Mouse (Mus musculus) midbrain, embryonic 15.5 days (tissue): ENCODE data around the gene Carmil1. TPM values are rescaled to one million over a fixed set of nuclear protein-coding genes. Genes with fewer than 3 reads are reported as not detected.
"Not testable (repeated sequence)": the region's sequence is repeated elsewhere in the genome, so short reads cannot be mapped to it uniquely, and the experiment has no call there.

Source experiments
- ATAC-seq: fragments of 200-750 bp; cut with Nextera tagmentation; replicated peaks from 2 replicates; pipeline ENCODE4 v1.8.0; 2017; ENCODE audit warnings: moderate TSS enrichment
- H3K27ac ChIP-seq: fragments of 300-500 bp; sonication (generic); 2 replicates; pipeline ENCODE4 v1.5.1; 2015; ENCODE audit warnings: mild to moderate bottlenecking, inconsistent platforms
- H3K27me3 ChIP-seq: fragments of 300-500 bp; sonication (generic); replicated peaks from 2 replicates; pipeline ENCODE4 v1.6.1; 2015; ENCODE audit warnings: inconsistent platforms
- H3K36me3 ChIP-seq: fragments of 300-500 bp; sonication (generic); replicated peaks from 2 replicates; pipeline ENCODE4 v1.6.1; 2015; ENCODE audit warnings: inconsistent platforms
- H3K4me1 ChIP-seq: fragments of 300-500 bp; sonication (generic); 2 replicates; pipeline ENCODE4 v1.6.1; 2015; ENCODE audit warnings: inconsistent platforms
- H3K4me2 ChIP-seq: fragments of 300-500 bp; sonication (generic); 2 replicates; pipeline ENCODE4 v1.6.1; 2015; ENCODE audit warnings: inconsistent platforms, mild to moderate bottlenecking, moderate library complexity
- H3K4me3 ChIP-seq: fragments of 300-500 bp; sonication (generic); 2 replicates; pipeline ENCODE4 v1.5.1; 2015; ENCODE audit warnings: mild to moderate bottlenecking, inconsistent platforms
- H3K9ac ChIP-seq: fragments of 300-500 bp; sonication (generic); 2 replicates; pipeline ENCODE4 v1.6.1; 2015; ENCODE audit warnings: mild to moderate bottlenecking, inconsistent platforms
- H3K9me3 ChIP-seq: fragments of 300-500 bp; sonication (generic); 2 replicates; pipeline ENCODE4 v1.6.1; 2016; ENCODE audit warnings: inconsistent platforms
- WGBS: fragments of 180-500 bp; shearing (Covaris S2); methylation state at CpG from one replicate; pipeline ENCODE4 v1.1.7; 2015; ENCODE audit warnings: mixed read lengths; 5-methylcytosine and 5-hydroxymethylcytosine counted together
- polyA plus RNA-seq: library from polyadenylated mRNA; unstranded; fragments of >200 nt; fragmentation: Nextera tagmentation; extraction: Ambion mirVana; gene quantifications from 2 replicates; pipeline ENCODE4 v1.2.1, GENCODE M21; 2015

The Carmil1 gene
- polyA plus RNA-seq, 1 experiment from 2014 or later = 41.3 TPM

DNA sequence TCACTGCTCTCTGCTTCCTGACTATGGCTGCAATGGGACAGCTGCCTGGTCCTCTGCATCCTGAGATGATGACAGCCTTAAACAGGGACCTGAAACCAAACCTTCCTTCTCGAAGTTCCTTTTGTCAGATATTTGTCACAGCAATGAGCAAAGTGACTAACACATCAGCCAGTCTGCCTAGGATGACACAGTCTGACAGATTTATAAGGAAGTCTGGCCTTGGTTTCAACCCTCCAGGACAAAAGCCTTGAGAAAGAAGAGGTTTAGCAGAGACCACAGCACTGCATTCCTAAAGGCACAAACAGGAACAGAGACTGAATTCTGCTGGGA is 175.3 kb downstream of the Carmil1 start:
- Histone ChIP-seq H3K4me1 (peaks cover 11% of the 10 kb centered on the region), H3K4me3 (no peak overlapping the region), H3K9ac (no peak overlapping the region), H3K9me3 (no peaks in the 10 kb centered on the region), H3K4me2 (no peak overlapping the region), H3K27me3 (no peaks in the 10 kb centered on the region), H3K27ac (0 out of 2 replicates have a peak overlapping the region, but pooled peaks have one; percentile 11), H3K36me3 (no peaks in the 10 kb centered on the region)
- WGBS = 59% methylated on average over 1 of the region's 1 CpGs
- ATAC-seq = no peak

DNA sequence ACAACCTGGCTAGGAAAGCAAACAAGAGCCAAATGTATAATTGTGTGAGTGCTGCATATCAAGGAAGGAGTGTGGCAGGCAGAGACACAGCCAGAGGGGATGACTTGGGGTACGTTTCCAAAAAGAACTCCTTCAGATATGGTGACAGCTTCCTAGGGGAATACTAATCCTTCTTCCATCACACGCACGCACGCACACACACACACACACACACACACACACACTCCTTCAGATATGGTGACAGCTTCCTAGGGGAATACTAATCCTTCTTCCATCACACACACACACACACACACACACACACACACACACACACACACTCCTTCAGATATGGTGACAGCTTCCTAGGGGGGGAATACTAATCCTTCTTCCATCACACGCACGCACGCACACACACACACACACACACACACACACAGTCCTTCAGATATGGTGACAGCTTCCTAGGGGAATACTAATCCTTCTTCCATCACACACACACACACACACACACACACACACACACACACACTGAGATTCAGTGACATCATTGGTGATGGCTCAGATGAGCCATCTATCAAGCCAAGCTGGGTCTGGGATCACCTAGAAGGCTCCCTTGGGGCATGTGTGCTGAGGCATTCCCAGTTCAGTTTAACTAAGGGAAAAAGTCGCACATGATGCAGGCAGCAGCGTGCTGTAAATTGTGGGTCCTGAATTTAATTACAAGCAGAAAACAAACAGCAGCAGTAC is 175.8 kb downstream of the Carmil1 start:
- not testable (repeated sequence) for H3K27ac ChIP-seq

DNA sequence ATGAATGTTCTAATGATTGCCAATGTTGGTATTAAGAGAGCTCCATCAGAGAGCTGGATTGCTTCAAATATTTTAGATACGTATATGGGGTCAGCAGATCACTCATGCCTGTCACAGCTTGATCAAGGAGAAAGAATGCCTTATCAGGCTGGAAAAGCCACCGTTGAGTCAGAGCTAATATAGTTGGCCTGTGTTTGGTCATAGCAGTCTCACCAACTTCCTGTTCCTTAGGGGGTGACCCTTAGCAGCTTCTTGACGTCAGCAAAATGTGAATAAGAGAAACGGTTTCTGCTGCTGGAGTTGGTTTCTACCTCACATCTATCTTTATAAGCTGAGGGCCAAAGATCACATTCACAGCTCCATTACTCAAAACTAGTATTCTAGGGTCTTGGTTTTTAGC is 176.6 kb downstream of the Carmil1 start:
- Histone ChIP-seq H3K4me2 (no peak overlapping the region), H3K4me3 (no peak overlapping the region), H3K27ac (no peak overlapping the region), H3K36me3 (no peaks in the 10 kb centered on the region), H3K27me3 (no peaks in the 10 kb centered on the region), H3K4me1 (peaks cover 11% of the 10 kb centered on the region), H3K9me3 (no peaks in the 10 kb centered on the region), H3K9ac (no peak overlapping the region)
- no peak for ATAC-seq
- 82% methylated on average over 4 of the region's 4 CpGs for WGBS

More for the DNA sequence above, 175.8 kb downstream of the Carmil1 start:
- H3K4me3 ChIP-seq, H3K27me3 ChIP-seq, H3K9me3 ChIP-seq, H3K9ac ChIP-seq, H3K4me2 ChIP-seq, H3K36me3 ChIP-seq: not testable (repeated sequence)
- 52% methylated on average over 9 of the region's 9 CpGs for WGBS
- H3K4me1 ChIP-seq = peaks cover 11% of the 10 kb centered on the region
- ATAC-seq = peak; percentile 46

DNA sequence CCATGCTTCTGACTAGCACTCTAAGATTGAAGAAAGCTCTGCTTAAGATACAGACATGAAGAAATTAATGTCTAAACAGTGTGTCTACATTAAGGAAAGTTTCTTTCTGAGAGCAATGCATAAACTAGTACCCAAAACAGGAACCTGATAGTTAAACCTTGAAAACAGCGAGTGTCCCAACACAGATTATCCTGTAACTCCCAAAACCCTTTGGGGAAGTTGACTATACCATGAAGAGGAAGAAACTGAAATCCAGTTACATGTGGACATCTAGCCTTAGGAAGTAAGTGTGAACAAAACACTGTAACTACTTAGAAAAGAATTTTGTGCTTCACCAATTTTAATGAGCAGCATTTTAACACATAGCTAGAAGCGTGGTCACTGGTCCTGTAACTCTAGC is 177.4 kb downstream of the Carmil1 start:
- Histone ChIP-seq H3K27me3 (no peaks in the 10 kb centered on the region), H3K4me1 (peaks cover 11% of the 10 kb centered on the region), H3K36me3 (no peaks in the 10 kb centered on the region), H3K4me3 (no peak overlapping the region), H3K4me2 (no peak overlapping the region), H3K9me3 (no peaks in the 10 kb centered on the region), H3K27ac (no peak overlapping the region), H3K9ac (no peak overlapping the region)
- no peak for ATAC-seq
- WGBS = 98% methylated on average over 2 of the region's 2 CpGs

DNA sequence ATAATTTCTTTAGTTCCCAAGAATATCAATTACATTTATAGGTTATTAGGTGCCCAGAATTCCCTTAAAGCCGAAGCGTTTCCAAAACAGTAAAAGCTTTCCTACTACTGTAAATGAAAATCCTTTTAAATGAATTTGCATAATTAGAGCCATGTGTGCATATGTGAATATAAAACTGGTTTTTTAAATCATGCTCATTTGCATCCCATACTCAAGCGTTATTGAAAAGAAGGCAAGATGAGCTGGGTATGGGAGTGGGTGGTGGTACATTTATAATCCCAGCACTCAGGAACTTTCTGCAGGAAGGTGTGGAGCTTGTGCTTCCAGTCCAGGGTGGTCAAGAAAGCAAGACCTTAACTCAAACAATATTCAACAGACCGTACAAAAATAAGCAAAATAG is 178.3 kb downstream of the Carmil1 start:
- peaks cover 11% of the 10 kb centered on the region for H3K4me1 ChIP-seq
- no peaks in the 10 kb centered on the region for H3K36me3 ChIP-seq
- no peak overlapping the region for H3K4me3 ChIP-seq
- H3K4me2 ChIP-seq = no peak overlapping the region
- no peak for ATAC-seq
- H3K9me3 ChIP-seq = no peaks in the 10 kb centered on the region
- H3K27ac ChIP-seq = no peak overlapping the region
- 72% methylated on average over 4 of the region's 4 CpGs for WGBS
- no peaks in the 10 kb centered on the region for H3K27me3 ChIP-seq
- H3K9ac ChIP-seq = no peak overlapping the region

DNA sequence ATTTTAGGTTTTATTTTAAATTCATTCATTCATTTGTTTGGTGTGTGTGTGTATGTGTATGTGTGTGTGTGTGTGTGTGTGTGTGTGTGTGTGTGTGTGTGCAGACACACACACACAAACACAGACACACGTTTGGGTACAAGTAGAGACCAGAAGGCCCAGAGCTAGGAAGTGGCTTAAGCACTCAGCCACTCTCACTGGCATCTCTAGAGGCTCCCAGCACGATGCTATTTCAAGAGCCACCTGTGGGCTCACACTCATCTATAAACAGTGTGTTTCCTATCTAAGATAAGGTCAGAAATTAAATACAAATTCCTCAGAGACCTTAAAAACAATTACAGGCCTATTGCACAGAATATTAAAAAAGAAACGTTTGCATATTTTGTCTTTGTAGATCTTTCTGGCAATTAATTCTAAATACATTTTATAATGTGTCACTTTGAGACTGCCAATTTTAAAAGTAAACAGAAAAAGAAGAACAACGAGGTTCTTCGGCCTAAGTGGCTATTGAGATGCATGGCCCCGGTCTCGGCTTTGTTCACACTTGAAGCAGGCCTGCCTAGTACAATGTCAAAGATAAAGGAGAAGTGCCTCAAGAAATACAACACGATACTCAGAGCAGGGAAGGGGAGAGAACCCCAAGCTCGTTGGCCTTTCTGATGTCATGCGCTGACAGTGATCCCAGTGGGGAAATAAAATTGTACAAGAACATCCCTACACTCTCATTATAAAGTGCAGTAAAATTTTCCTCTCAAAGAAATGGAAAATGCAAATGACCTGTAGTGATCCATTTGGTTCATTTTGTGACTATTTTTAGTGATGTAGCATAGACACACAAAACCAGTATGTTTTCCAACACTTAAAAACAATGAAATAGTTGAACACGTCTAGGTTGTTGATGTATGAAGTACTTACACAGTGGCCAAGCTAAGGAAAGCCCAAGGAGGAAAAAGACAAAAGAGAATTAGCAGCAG is 179.2 kb downstream of the Carmil1 start:
- ATAC-seq = peak; percentile 65; the same call in 1 of the 2 replicates
- Histone ChIP-seq H3K27me3 (no peaks in the 10 kb centered on the region), H3K9ac (no peak overlapping the region), H3K27ac (no peak overlapping the region), H3K4me2 (no peak overlapping the region), H3K9me3 (no peaks in the 10 kb centered on the region), H3K4me1 (peaks cover 11% of the 10 kb centered on the region), H3K4me3 (no peak overlapping the region), H3K36me3 (no peaks in the 10 kb centered on the region)
- 51% methylated on average over 11 of the region's 11 CpGs for WGBS

DNA sequence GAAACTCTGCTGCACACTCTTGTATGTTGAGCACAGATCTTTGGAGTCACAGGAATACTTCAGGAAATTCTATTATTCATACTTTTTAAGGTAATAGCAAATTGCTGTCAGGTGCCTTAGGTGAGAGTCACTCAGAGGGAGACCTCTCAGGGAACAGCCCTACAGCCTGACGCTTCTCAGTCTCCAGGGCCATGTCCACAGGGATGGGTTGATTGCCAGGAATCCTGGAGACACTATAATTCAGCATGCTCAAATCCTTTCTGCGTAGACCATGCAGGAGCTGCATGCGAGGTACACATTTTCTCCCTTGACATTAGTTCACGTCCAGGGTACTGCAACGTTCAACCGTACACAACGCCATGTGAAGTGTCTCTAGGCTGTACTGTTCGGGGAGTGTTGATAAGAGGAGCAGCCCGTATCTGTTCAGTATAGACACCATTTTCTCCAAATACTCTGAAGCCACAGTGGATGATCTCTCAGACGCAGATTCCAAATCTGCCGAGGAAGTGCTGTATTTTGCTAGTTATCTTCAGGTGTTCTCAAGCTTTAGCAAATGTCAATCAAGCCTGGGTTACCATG is 180.0 kb downstream of the Carmil1 start:
- WGBS = 80% methylated on average over 11 of the region's 11 CpGs
- Histone ChIP-seq H3K27ac (no peak overlapping the region), H3K4me2 (no peak overlapping the region), H3K27me3 (no peaks in the 10 kb centered on the region), H3K9ac (no peak overlapping the region), H3K4me1 (peaks cover 7% of the 10 kb centered on the region), H3K9me3 (no peaks in the 10 kb centered on the region), H3K36me3 (no peaks in the 10 kb centered on the region), H3K4me3 (no peak overlapping the region)
- ATAC-seq = 0 out of 2 replicates have a peak, but pooled peaks have one; percentile 55

DNA sequence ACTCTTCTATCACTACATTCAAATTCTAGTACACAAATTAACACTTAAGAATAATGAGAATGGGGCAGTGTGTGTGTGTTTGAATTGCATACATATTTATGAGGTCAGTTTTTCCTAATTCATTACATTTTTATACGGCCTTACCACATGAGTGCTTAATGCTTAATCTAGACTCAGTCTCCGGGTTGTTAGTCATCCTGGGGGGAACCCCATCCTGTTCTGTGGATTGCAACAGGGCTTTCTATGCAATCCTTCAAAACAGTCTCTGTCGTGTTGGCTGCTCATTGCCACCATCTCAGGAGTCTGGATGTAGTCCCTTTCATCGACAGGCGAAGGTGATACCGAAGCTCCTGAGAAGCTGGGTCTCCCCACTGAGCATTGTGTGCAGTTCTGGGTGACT is 184.0 kb downstream of the Carmil1 start:
- Histone ChIP-seq H3K27me3 (no peaks in the 10 kb centered on the region), H3K27ac (no peak overlapping the region), H3K4me3 (no peak overlapping the region), H3K4me1 (peaks cover 5% of the 10 kb centered on the region), H3K36me3 (no peaks in the 10 kb centered on the region), H3K4me2 (no peak overlapping the region), H3K9ac (no peak overlapping the region), H3K9me3 (no peaks in the 10 kb centered on the region)
- 69% methylated on average over 6 of the region's 6 CpGs for WGBS
- ATAC-seq = no peak

DNA sequence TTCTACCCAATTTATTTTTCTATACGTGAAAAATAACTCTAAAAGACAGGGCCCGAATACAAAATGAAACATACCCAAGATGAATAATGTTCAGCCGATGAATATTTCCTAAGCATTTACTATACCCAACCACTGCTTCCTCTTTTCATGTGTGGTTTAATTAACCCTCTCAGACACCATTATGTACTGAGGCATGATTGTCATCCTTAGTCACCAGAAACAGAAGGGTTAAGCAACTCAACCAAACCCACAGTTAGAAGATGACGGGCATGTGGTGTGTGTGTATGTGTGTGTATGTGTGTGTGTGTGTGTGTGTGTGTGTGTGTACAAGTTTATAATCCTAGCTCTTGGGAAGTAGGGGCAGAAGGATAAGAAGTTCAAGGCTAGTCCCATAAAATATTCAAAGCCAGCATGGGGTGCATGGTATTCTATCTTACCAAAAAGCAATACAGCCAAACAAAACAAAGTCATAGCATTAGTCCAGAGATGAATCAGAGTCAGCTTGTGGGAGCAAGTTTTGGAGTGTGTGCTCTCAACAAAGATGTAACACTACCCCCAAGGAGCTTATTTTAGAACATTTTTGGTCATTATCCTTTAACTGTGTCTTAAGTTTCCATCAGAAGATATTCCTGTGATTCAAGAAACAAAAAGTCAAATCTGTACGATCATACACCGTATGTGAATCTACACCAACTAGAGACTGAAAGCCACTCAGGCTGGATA is 185.6 kb downstream of the Carmil1 start:
- no peaks in the 10 kb centered on the region for H3K36me3 ChIP-seq
- H3K27me3 ChIP-seq = no peaks in the 10 kb centered on the region
- WGBS = 90% methylated on average over 6 of the region's 6 CpGs
- H3K27ac ChIP-seq = no peak overlapping the region
- H3K4me2 ChIP-seq = no peak overlapping the region
- no peaks in the 10 kb centered on the region for H3K4me1 ChIP-seq
- no peak overlapping the region for H3K4me3 ChIP-seq
- H3K9me3 ChIP-seq = no peaks in the 10 kb centered on the region
- H3K9ac ChIP-seq = no peak overlapping the region
- no peak for ATAC-seq

DNA sequence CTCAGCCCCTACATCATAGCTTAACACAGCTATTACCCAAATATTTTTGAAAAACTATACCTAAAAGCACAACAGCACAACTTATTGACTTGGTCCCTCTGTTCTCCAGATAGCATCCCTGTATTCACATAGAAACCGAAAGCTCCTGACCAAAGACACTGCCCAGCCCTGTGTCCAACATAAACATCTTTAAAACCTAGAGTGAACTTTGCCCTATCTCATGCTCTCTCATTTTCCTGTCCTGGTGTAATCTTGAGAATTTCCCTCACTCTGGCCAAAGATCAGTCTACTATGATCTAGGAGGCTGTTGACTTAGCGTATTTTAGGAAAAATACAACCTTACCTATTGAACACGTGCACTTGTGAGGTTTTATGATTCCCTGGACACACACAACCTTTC is 187.5 kb downstream of the Carmil1 start:
- Histone ChIP-seq H3K36me3 (no peaks in the 10 kb centered on the region), H3K9me3 (no peaks in the 10 kb centered on the region), H3K4me1 (no peaks in the 10 kb centered on the region), H3K4me3 (no peak overlapping the region), H3K4me2 (no peak overlapping the region), H3K27me3 (no peaks in the 10 kb centered on the region), H3K27ac (no peak overlapping the region), H3K9ac (no peak overlapping the region)
- no peak for ATAC-seq
- 96% methylated on average over 3 of the region's 3 CpGs for WGBS

DNA sequence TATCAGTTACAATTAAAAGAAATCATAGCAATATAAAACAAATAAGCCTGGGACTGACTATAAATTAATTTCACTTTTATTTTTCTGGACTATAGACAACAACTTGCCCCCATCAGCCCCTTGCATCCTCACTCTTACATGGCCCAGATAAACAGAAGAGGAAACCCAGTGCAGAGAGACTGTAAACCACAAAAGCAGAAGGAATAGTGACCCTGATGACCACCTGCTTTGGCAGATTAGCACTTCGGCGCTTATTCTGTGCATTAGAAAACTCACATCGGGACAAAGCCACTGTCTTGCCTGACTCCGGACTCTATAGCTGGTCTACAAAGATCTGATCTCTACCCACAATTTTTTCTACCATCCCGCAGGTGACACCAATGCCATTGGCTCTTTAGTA is 188.5 kb downstream of the Carmil1 start:
- Histone ChIP-seq H3K4me3 (no peak overlapping the region), H3K27ac (no peak overlapping the region), H3K4me2 (no peak overlapping the region), H3K36me3 (no peaks in the 10 kb centered on the region; the same call in 1 of the 2 replicates), H3K27me3 (no peaks in the 10 kb centered on the region), H3K4me1 (no peaks in the 10 kb centered on the region), H3K9ac (no peak overlapping the region), H3K9me3 (no peaks in the 10 kb centered on the region)
- WGBS = 85% methylated on average over 5 of the region's 5 CpGs
- ATAC-seq = no peak

DNA sequence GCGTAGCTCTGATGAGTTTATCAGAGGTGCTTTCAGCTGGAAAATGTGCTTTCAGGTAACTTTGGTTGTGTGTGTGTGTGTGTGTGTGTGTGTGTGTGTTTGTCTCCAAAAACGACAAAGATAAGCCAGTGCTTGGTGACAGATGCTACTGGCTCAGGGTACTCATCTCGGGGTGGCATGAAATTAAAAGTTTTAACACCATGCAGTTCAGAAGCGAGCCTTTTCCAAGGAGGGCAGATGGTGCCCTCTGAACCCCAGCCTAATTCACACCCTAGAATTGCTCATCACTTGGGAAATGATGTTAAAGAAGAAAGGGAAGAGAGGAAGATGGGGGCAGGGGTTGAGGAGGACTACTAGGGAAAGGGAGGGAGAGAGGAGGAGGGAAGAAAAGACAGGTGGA is 198.4 kb downstream of the Carmil1 start:
- Histone ChIP-seq H3K27me3 (no peaks in the 10 kb centered on the region), H3K9ac (no peak overlapping the region), H3K4me3 (no peak overlapping the region), H3K27ac (no peak overlapping the region), H3K4me2 (no peak overlapping the region), H3K9me3 (no peaks in the 10 kb centered on the region), H3K4me1 (no peaks in the 10 kb centered on the region), H3K36me3 (no peaks in the 10 kb centered on the region; the same call in 1 of the 2 replicates)
- no peak for ATAC-seq
- 70% methylated on average over 4 of the region's 4 CpGs for WGBS
